Mouse (Mus musculus): ENCODE data around the gene Fbln5. TPM values are rescaled to one million over a fixed set of nuclear protein-coding genes. Genes with fewer than 3 reads are reported as not detected.

The Fbln5 gene
- polyA plus RNA-seq, 1 experiment from 2014 or later = 38.1 TPM

DNA sequence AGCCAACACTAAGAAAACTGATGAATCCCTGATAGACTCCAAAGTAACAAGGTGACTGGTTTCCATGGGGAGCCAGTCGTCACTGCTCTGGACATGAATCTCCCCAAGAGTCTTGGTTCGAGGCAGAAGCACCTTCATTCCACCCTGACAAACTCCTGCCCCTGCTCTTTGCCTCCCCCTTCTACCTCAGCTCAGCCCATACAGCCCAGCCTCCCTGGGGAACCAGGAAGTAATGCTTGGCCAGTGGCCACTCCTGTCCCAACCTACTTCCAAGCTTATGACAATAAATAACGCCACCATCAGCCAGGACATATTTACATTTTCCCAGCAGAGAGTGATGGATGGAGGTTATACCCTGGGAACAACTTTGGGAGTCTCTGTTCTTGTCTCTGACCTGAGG is 45.9 kb downstream of the Fbln5 start:
- H3K9ac ChIP-seq (ENCODE audit: low read depth, low read length) = no peak overlapping the region
- ATAC-seq = no peak
- WGBS = 44% methylated on average over 3 of the region's 3 CpGs
- no peak overlapping the region for H3K27ac ChIP-seq (ENCODE audit: low read depth, low read length)
- H3K27me3 ChIP-seq (replicated peaks; ENCODE audit: control insufficient read depth, insufficient read depth, low read length) = no peaks in the 10 kb centered on the region
- no peak for TF ChIP-seq CTCF (IDR thresholded peaks at IDR 0.05; ENCODE audit: low read depth)
- no peak overlapping the region for H3K4me3 ChIP-seq (ENCODE audit: low read depth, low read length)
- no peaks in the 10 kb centered on the region for H3K36me3 ChIP-seq (ENCODE audit: control insufficient read depth, insufficient read depth)
- H3K4me1 ChIP-seq (replicated peaks; ENCODE audit: control insufficient read depth, insufficient read depth, low read length) = no peaks in the 10 kb centered on the region
- H3K4me2 ChIP-seq (replicated peaks; ENCODE audit: low read depth) = no peak overlapping the region
- no peaks in the 10 kb centered on the region for H3K9me3 ChIP-seq (ENCODE audit: control insufficient read depth)

DNA sequence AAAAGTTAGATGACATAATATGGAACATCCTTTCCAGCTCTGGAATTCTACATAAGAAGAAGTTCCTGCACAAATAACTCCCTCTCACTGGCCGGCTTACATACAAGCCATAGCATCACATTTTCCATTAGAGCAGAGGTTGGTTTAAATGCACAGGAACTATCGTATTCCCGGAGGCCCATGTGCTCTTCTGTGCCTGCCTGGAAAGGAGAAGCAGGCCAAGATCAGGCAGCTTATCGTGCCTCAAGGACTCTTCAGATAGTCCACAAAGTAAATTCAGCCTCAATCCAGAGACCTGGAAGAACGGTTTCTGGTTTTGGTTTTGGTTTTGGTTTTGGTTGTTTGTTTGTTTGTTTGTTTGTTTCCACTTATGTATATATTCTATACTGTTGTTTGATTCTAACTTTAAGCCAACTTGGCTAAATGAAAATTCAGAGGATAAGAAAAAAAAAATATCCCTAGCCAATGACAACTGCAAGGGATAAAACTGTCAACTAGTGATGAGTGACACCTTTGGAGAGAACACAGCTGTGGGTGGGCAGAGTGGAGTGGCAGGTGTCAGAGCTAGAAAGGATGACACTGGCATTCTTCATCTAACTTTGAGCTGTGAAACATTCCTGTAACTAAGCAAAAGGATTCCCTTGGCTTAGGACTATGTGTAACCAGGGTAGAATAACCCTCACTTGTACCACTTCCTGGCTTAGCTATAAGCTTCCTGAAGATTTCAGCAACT is 48.4 kb downstream of the Fbln5 start:
- Histone ChIP-seq H3K27me3 (replicated peaks; ENCODE audit: control insufficient read depth, insufficient read depth, low read length) (no peaks in the 10 kb centered on the region), H3K4me1 (replicated peaks; ENCODE audit: control insufficient read depth, insufficient read depth, low read length) (peaks cover 12% of the 10 kb centered on the region; the same call in 1 of the 2 replicates), H3K27ac (ENCODE audit: low read depth, low read length) (no peak overlapping the region), H3K9me3 (ENCODE audit: control insufficient read depth) (no peaks in the 10 kb centered on the region), H3K4me2 (replicated peaks; ENCODE audit: low read depth) (no peak overlapping the region), H3K4me3 (ENCODE audit: low read depth, low read length) (no peak overlapping the region), H3K9ac (ENCODE audit: low read depth, low read length) (no peak overlapping the region), H3K36me3 (ENCODE audit: control insufficient read depth, insufficient read depth) (no peaks in the 10 kb centered on the region)
- WGBS = 79% methylated on average over 5 of the region's 5 CpGs
- no peak for ATAC-seq
- TF ChIP-seq CTCF (IDR thresholded peaks at IDR 0.05; ENCODE audit: low read depth) = no peak

DNA sequence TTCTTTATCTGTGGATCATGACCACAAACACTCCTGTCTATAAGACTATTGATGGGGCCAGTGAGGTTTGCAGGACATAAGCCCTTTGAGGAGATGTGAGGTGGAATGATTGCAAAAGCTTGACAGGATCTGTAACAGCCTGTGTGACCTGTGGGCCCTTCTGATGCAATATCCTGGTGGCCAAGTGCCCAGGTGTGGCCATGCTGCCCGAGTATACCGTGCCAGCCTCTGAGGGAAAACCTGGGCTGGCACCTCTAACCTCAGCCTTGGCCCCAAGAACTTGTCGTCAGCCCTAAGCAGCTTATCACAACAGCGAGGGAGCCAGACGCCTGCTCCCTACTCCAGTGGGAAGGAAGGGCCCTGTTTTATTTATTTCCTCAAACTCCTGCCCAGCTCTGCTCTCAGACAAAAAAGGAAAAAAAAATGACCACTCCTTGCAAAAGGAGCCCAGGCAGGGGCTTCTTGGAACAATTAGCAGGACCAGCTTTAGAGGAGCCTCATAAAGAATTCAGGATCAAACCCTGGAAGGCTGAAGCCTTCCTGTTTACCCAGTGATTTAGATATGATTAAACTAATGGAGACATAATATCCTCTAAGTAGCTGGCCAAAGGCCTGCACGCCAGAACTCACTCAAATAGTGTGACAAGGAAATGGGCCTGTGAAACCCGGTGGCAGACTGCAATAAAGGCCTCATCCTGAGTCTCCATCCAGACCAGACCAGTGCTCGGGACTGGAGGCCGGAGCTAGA is 51.4 kb downstream of the Fbln5 start:
- no peak for TF ChIP-seq CTCF (IDR thresholded peaks at IDR 0.05; ENCODE audit: low read depth)
- no peak overlapping the region for H3K4me2 ChIP-seq (replicated peaks; ENCODE audit: low read depth)
- no peak overlapping the region for H3K4me3 ChIP-seq (ENCODE audit: low read depth, low read length)
- H3K27ac ChIP-seq (ENCODE audit: low read depth, low read length) = peak overlapping the region; percentile 65
- peak; percentile 50 for ATAC-seq
- no peaks in the 10 kb centered on the region for H3K9me3 ChIP-seq (ENCODE audit: control insufficient read depth)
- H3K9ac ChIP-seq (ENCODE audit: low read depth, low read length) = no peak overlapping the region
- WGBS = 27% methylated on average over 9 of the region's 9 CpGs
- H3K36me3 ChIP-seq (ENCODE audit: control insufficient read depth, insufficient read depth) = no peaks in the 10 kb centered on the region
- peaks cover 15% of the 10 kb centered on the region; the same call in 1 of the 2 replicates for H3K4me1 ChIP-seq (replicated peaks; ENCODE audit: control insufficient read depth, insufficient read depth, low read length)
- no peaks in the 10 kb centered on the region for H3K27me3 ChIP-seq (replicated peaks; ENCODE audit: control insufficient read depth, insufficient read depth, low read length)

DNA sequence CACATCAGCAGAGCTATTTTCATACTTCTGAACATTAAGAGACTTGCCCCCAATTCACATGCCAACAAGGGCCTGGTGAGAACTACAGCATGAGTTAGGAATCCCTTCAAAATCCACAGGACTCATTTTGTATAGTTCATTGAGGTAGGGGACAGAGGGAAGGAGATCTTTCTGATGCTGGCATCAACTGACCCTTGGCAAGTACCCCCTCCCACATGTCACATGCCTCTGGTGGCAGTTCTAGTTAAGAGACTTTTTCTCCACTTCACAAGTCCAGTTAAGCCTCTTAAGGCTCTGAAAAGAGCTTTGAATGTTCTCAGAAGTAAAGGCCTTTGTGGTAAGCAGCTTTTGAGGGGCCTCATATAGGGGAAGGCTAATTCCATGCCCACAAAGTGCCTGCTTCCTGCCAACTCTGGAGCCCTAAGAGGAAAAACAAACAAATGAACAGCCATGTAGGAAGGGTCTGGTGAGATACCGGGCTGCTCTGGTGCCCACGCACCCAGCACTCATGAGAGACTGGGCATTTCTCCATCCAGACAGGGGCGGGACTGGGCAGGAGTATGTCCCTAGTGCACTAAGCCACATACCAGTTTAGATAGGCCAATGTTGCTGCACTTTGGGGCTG is 52.5 kb downstream of the Fbln5 start:
- no peaks in the 10 kb centered on the region for H3K36me3 ChIP-seq (ENCODE audit: control insufficient read depth, insufficient read depth)
- H3K27ac ChIP-seq (ENCODE audit: low read depth, low read length) = no peak overlapping the region
- 67% methylated on average over 3 of the region's 3 CpGs for WGBS
- no peak overlapping the region for H3K9ac ChIP-seq (ENCODE audit: low read depth, low read length)
- no peak overlapping the region for H3K4me3 ChIP-seq (ENCODE audit: low read depth, low read length)
- H3K27me3 ChIP-seq (replicated peaks; ENCODE audit: control insufficient read depth, insufficient read depth, low read length) = no peaks in the 10 kb centered on the region
- H3K9me3 ChIP-seq (ENCODE audit: control insufficient read depth) = no peaks in the 10 kb centered on the region
- TF ChIP-seq CTCF (IDR thresholded peaks at IDR 0.05; ENCODE audit: low read depth) = no peak
- no peak overlapping the region for H3K4me2 ChIP-seq (replicated peaks; ENCODE audit: low read depth)
- no peak for ATAC-seq
- H3K4me1 ChIP-seq (replicated peaks; ENCODE audit: control insufficient read depth, insufficient read depth, low read length) = peaks cover 15% of the 10 kb centered on the region; the same call in 1 of the 2 replicates

DNA sequence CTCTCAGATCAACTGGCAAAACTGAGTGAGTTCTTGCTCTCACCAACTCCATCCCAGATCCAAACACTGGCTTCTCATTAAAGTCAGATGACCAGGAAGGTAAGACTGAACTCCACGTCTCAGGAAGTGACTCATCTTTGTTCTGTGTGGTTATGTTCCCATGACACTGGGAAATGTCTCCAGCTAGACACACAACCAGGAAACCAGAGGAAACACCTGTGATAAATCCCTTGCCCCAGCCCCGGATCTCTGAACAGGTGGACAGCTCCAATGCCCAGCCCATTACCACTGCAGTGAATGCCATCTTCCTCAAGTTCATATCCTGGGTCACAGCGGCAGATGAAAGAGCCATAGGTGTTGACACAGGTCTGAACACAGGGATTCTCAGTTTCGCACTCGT is 54.0 kb downstream of the Fbln5 start:
- no peak overlapping the region for H3K27ac ChIP-seq (ENCODE audit: low read depth, low read length)
- WGBS = 63% methylated on average over 5 of the region's 5 CpGs

DNA sequence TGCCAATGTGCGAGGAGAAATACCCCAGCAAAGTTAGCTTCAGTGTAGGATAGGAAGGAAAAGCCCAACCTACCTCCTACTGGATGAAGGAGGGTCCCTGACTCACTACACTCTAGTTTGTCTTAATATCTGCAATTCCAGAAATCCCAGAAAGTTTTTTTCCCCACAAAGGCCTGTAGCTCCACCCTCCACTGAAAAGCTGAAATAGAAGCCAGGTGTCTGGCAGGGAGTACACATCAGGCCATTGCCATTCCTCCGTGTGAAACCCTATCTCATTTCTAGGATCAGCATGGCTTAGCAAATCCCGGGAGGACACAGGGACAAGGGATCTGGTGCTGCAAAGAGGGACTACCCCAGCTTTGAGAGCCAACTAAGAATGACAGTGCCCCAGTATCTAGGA is 55.8 kb downstream of the Fbln5 start:
- Histone ChIP-seq H3K4me2 (replicated peaks; ENCODE audit: low read depth) (no peak overlapping the region), H3K27me3 (replicated peaks; ENCODE audit: control insufficient read depth, insufficient read depth, low read length) (no peaks in the 10 kb centered on the region), H3K4me1 (replicated peaks; ENCODE audit: control insufficient read depth, insufficient read depth, low read length) (peaks cover 28% of the 10 kb centered on the region; the same call in 1 of the 2 replicates), H3K4me3 (ENCODE audit: low read depth, low read length) (no peak overlapping the region), H3K9ac (ENCODE audit: low read depth, low read length) (no peak overlapping the region), H3K9me3 (ENCODE audit: control insufficient read depth) (no peaks in the 10 kb centered on the region), H3K27ac (ENCODE audit: low read depth, low read length) (no peak overlapping the region), H3K36me3 (ENCODE audit: control insufficient read depth, insufficient read depth) (no peaks in the 10 kb centered on the region)
- ATAC-seq = no peak
- no peak for TF ChIP-seq CTCF (IDR thresholded peaks at IDR 0.05; ENCODE audit: low read depth)
- WGBS = 57% methylated on average over 3 of the region's 3 CpGs

More for the DNA sequence above, 54.0 kb downstream of the Fbln5 start:
- no peaks in the 10 kb centered on the region for H3K9me3 ChIP-seq (ENCODE audit: control insufficient read depth)
- H3K4me1 ChIP-seq (replicated peaks; ENCODE audit: control insufficient read depth, insufficient read depth, low read length) = peaks cover 21% of the 10 kb centered on the region; the same call in 1 of the 2 replicates
- TF ChIP-seq CTCF (IDR thresholded peaks at IDR 0.05; ENCODE audit: low read depth) = no peak
- H3K4me2 ChIP-seq (replicated peaks; ENCODE audit: low read depth) = no peak overlapping the region
- H3K4me3 ChIP-seq (ENCODE audit: low read depth, low read length) = no peak overlapping the region
- H3K27me3 ChIP-seq (replicated peaks; ENCODE audit: control insufficient read depth, insufficient read depth, low read length) = no peaks in the 10 kb centered on the region
- H3K36me3 ChIP-seq (ENCODE audit: control insufficient read depth, insufficient read depth) = no peaks in the 10 kb centered on the region
- no peak overlapping the region for H3K9ac ChIP-seq (ENCODE audit: low read depth, low read length)
- ATAC-seq = peak; percentile 72

Measured in intestine, postnatal 0 days (tissue).